Mouse (Mus musculus) cortical plate, adult 2 months (tissue): Measurements from ENCODE around the gene Susd1.

Experiments used
- CTCF ChIP-seq: fragments of 200-500 bp; IDR thresholded peaks from 2 replicates; pipeline ENCODE4 v1.5.1; 2011; ENCODE audit warnings: mild to moderate bottlenecking, control low read depth, low read length; ENCODE audit not compliant: insufficient read depth; ENCODE audit errors: extremely low read depth
- POLR2A ChIP-seq: fragments of 200-500 bp; IDR thresholded peaks from 2 replicates; pipeline ENCODE4 v1.6.1; 2011; ENCODE audit warnings: mild to moderate bottlenecking, low read length, control low read depth; ENCODE audit not compliant: insufficient read depth; ENCODE audit errors: extremely low read depth

GRCm38 (mm10) chr4:59351938-59352337 is 86.5 kb downstream of the Susd1 start:
- TF ChIP-seq CTCF: no peak
- TF ChIP-seq POLR2A: no peak
